Mouse (Mus musculus): ENCODE data around the gene Stk39. TPM values are rescaled to one million over a fixed set of nuclear protein-coding genes. Genes with fewer than 3 reads are reported as not detected.

The Stk39 gene
- polyA plus RNA-seq, 1 experiment from 2014 or later, result 30.2 TPM

- Histone ChIP-seq H3K36me3 (replicated peaks) (peaks cover 9% of the 10 kb centered on the region), H3K4me1 (peaks cover 48% of the 10 kb centered on the region), H3K27me3 (ENCODE audit: poor library complexity, severe bottlenecking) (no peaks in the 10 kb centered on the region), H3K9me3 (no peaks in the 10 kb centered on the region), H3K27ac (0 out of 2 replicates have a peak overlapping the region, but pooled peaks have one; percentile 1), H3K4me3 (no peak overlapping the region)
- 78% methylated on average over 4 of the region's 4 CpGs for WGBS
- no peak for DNase-seq (ENCODE audit: extremely low spot score, low spot score)
Measured at GRCm38 (mm10) chr2:68432834-68433233, 39.2 kb downstream of the Stk39 start.

- peaks cover 9% of the 10 kb centered on the region for H3K36me3 ChIP-seq (replicated peaks)
- H3K27ac ChIP-seq, result no peak overlapping the region
- no peak for DNase-seq (ENCODE audit: extremely low spot score, low spot score)
- no peak overlapping the region for H3K4me3 ChIP-seq
- H3K9me3 ChIP-seq, result no peaks in the 10 kb centered on the region
- no peaks in the 10 kb centered on the region for H3K27me3 ChIP-seq (ENCODE audit: poor library complexity, severe bottlenecking)
- peaks cover 36% of the 10 kb centered on the region for H3K4me1 ChIP-seq
- WGBS, result 86% methylated on average over 14 of the region's 14 CpGs
Measured at GRCm38 (mm10) chr2:68431024-68431962, 40.8 kb downstream of the Stk39 start.

- H3K27ac ChIP-seq, result no peak overlapping the region
- peaks cover 13% of the 10 kb centered on the region for H3K36me3 ChIP-seq (replicated peaks)
- no peaks in the 10 kb centered on the region for H3K9me3 ChIP-seq
- WGBS, result 87% methylated on average over 5 of the region's 5 CpGs
- H3K4me3 ChIP-seq, result no peak overlapping the region
- H3K27me3 ChIP-seq (ENCODE audit: poor library complexity, severe bottlenecking), result no peaks in the 10 kb centered on the region
- DNase-seq (ENCODE audit: extremely low spot score, low spot score), result no peak
- peaks cover 28% of the 10 kb centered on the region for H3K4me1 ChIP-seq
Measured at GRCm38 (mm10) chr2:68430493-68430892, 41.6 kb downstream of the Stk39 start.

GRCm38 (mm10) chr2:68429436-68429835, 42.6 kb downstream of the Stk39 start:
- Histone ChIP-seq H3K36me3 (replicated peaks) (peaks cover 20% of the 10 kb centered on the region), H3K27me3 (ENCODE audit: poor library complexity, severe bottlenecking) (no peaks in the 10 kb centered on the region), H3K4me3 (no peak overlapping the region), H3K9me3 (no peaks in the 10 kb centered on the region), H3K27ac (no peak overlapping the region), H3K4me1 (peaks cover 22% of the 10 kb centered on the region)
- DNase-seq (ENCODE audit: extremely low spot score, low spot score), result no peak
- 94% methylated on average over 4 of the region's 4 CpGs for WGBS

GRCm38 (mm10) chr2:68426977-68427577, 45.0 kb downstream of the Stk39 start:
- Histone ChIP-seq H3K36me3 (replicated peaks) (peaks cover 28% of the 10 kb centered on the region), H3K4me1 (peaks cover 11% of the 10 kb centered on the region; the same call in 1 of the 2 replicates), H3K9me3 (no peaks in the 10 kb centered on the region), H3K27ac (no peak overlapping the region), H3K27me3 (ENCODE audit: poor library complexity, severe bottlenecking) (no peaks in the 10 kb centered on the region), H3K4me3 (no peak overlapping the region)
- no peak for DNase-seq (ENCODE audit: extremely low spot score, low spot score)
- 84% methylated on average over 5 of the region's 5 CpGs for WGBS

GRCm38 (mm10) chr2:68426074-68426473, 46.0 kb downstream of the Stk39 start:
- peaks cover 9% of the 10 kb centered on the region; the same call in 1 of the 2 replicates for H3K4me1 ChIP-seq
- peaks cover 28% of the 10 kb centered on the region for H3K36me3 ChIP-seq (replicated peaks)
- DNase-seq (ENCODE audit: extremely low spot score, low spot score), result no peak
- no peaks in the 10 kb centered on the region for H3K27me3 ChIP-seq (ENCODE audit: poor library complexity, severe bottlenecking)
- H3K4me3 ChIP-seq, result no peak overlapping the region
- no peaks in the 10 kb centered on the region for H3K9me3 ChIP-seq
- no peak overlapping the region for H3K27ac ChIP-seq
- WGBS, result 97% methylated on average over 4 of the region's 4 CpGs

- no peak for DNase-seq (ENCODE audit: extremely low spot score, low spot score)
- Histone ChIP-seq H3K4me1 (peaks cover 8% of the 10 kb centered on the region; the same call in 1 of the 2 replicates), H3K4me3 (no peak overlapping the region), H3K27ac (no peak overlapping the region), H3K27me3 (ENCODE audit: poor library complexity, severe bottlenecking) (no peaks in the 10 kb centered on the region), H3K9me3 (no peaks in the 10 kb centered on the region; the same call in 1 of the 2 replicates), H3K36me3 (replicated peaks) (peaks cover 42% of the 10 kb centered on the region)
- WGBS, result 89% methylated on average over 6 of the region's 6 CpGs
Measured at GRCm38 (mm10) chr2:68421002-68421401, 51.1 kb downstream of the Stk39 start.

- no peak for DNase-seq (ENCODE audit: extremely low spot score, low spot score)
- Histone ChIP-seq H3K9me3 (no peaks in the 10 kb centered on the region; the same call in 1 of the 2 replicates), H3K4me1 (peaks cover 8% of the 10 kb centered on the region; the same call in 1 of the 2 replicates), H3K27me3 (ENCODE audit: poor library complexity, severe bottlenecking) (no peaks in the 10 kb centered on the region), H3K27ac (no peak overlapping the region), H3K36me3 (replicated peaks) (peaks cover 39% of the 10 kb centered on the region), H3K4me3 (no peak overlapping the region)
- WGBS, result 94% methylated on average over 6 of the region's 6 CpGs
Measured at GRCm38 (mm10) chr2:68420223-68420622, 51.8 kb downstream of the Stk39 start.

- Histone ChIP-seq H3K4me3 (no peak overlapping the region), H3K27ac (no peak overlapping the region), H3K9me3 (no peaks in the 10 kb centered on the region; the same call in 1 of the 2 replicates), H3K4me1 (peaks cover 7% of the 10 kb centered on the region; the same call in 1 of the 2 replicates), H3K27me3 (ENCODE audit: poor library complexity, severe bottlenecking) (no peaks in the 10 kb centered on the region), H3K36me3 (replicated peaks) (peaks cover 36% of the 10 kb centered on the region)
- DNase-seq (ENCODE audit: extremely low spot score, low spot score), result no peak
- WGBS, result 91% methylated on average over 7 of the region's 7 CpGs
Measured at GRCm38 (mm10) chr2:68419746-68420145, 52.3 kb downstream of the Stk39 start.

GRCm38 (mm10) chr2:68419165-68419564, 52.9 kb downstream of the Stk39 start:
- DNase-seq (ENCODE audit: extremely low spot score, low spot score), result no peak
- Histone ChIP-seq H3K27ac (no peak overlapping the region), H3K27me3 (ENCODE audit: poor library complexity, severe bottlenecking) (no peaks in the 10 kb centered on the region), H3K4me1 (peaks cover under 1% of the 10 kb centered on the region; the same call in 1 of the 2 replicates), H3K9me3 (peaks cover 5% of the 10 kb centered on the region; the same call in 1 of the 2 replicates), H3K36me3 (replicated peaks) (peaks cover 40% of the 10 kb centered on the region), H3K4me3 (no peak overlapping the region)
- 94% methylated on average over 7 of the region's 7 CpGs for WGBS

- 95% methylated on average over 5 of the region's 5 CpGs for WGBS
- Histone ChIP-seq H3K4me3 (no peak overlapping the region), H3K36me3 (replicated peaks) (peaks cover 34% of the 10 kb centered on the region), H3K27me3 (ENCODE audit: poor library complexity, severe bottlenecking) (no peaks in the 10 kb centered on the region), H3K27ac (no peak overlapping the region), H3K9me3 (peaks cover 5% of the 10 kb centered on the region; the same call in 1 of the 2 replicates), H3K4me1 (no peaks in the 10 kb centered on the region; the same call in 1 of the 2 replicates)
- DNase-seq (ENCODE audit: extremely low spot score, low spot score), result no peak
Measured at GRCm38 (mm10) chr2:68417081-68417480, 55.0 kb downstream of the Stk39 start.

- Histone ChIP-seq H3K36me3 (replicated peaks) (peaks cover 27% of the 10 kb centered on the region), H3K27ac (no peak overlapping the region), H3K4me1 (peaks cover 6% of the 10 kb centered on the region; the same call in 1 of the 2 replicates), H3K27me3 (ENCODE audit: poor library complexity, severe bottlenecking) (no peaks in the 10 kb centered on the region), H3K9me3 (peaks cover 5% of the 10 kb centered on the region; the same call in 1 of the 2 replicates), H3K4me3 (no peak overlapping the region)
- WGBS, result 92% methylated on average over 6 of the region's 6 CpGs
- no peak for DNase-seq (ENCODE audit: extremely low spot score, low spot score)
Measured at GRCm38 (mm10) chr2:68415691-68416090, 56.4 kb downstream of the Stk39 start.

All from forebrain, embryonic 10.5 days (tissue).